23 mouse cellular contexts compared by ENCODE assay signal in genomic region chr2:29473907-29474306, GRCm38 (mm10).
A peak's percentile ranks its signal among the peaks of the same experiment; 100 is the strongest.
DNase-seq lines count a peak whose midpoint lies in the region; ATAC-seq and TF ChIP-seq lines count a peak whose summit lies in the region.
"Had no signal": no experiment of that assay in that cellular context is flagged by ENCODE, and none has a peak within 500 bp of the region (broad histone marks: within the 10 kb centered on the region; RNA-seq: fewer than 3 reads in every experiment).

No protein-coding gene starts in this region.

- no peaks in the 10 kb centered on the region for H3K27me3 ChIP-seq in embryonic facial prominence, embryonic 14.5 days (replicated peaks; ENCODE audit: control insufficient read depth, insufficient read depth, low read length)
- H3K27me3 ChIP-seq in embryonic facial prominence, embryonic 10.5 days (replicated peaks; ENCODE audit: low read depth, poor library complexity, severe bottlenecking) = no peaks in the 10 kb centered on the region
- no peaks in the 10 kb centered on the region for H3K27me3 ChIP-seq in lung, embryonic 14.5 days (ENCODE audit: insufficient read depth, low read length)
- H3K27me3 ChIP-seq in neural tube, embryonic 12.5 days (replicated peaks) = no peaks in the 10 kb centered on the region
- H3K27me3 ChIP-seq: embryonic facial prominence, embryonic 13.5 days; forebrain, embryonic 15.5 days; heart, embryonic 13.5 days; hindbrain, embryonic 15.5 days; Patski had no signal

- no peaks in the 10 kb centered on the region for H3K36me3 ChIP-seq in embryonic facial prominence, embryonic 14.5 days (ENCODE audit: control insufficient read depth, insufficient read depth, low read length)
- H3K36me3 ChIP-seq in embryonic facial prominence, embryonic 10.5 days (replicated peaks) = no peaks in the 10 kb centered on the region
- no peaks in the 10 kb centered on the region for H3K36me3 ChIP-seq in lung, embryonic 14.5 days (ENCODE audit: insufficient read depth)
- H3K36me3 ChIP-seq in neural tube, embryonic 12.5 days = no peaks in the 10 kb centered on the region
- H3K36me3 ChIP-seq: embryonic facial prominence, embryonic 13.5 days; forebrain, embryonic 10.5 days; forebrain, embryonic 15.5 days; hindbrain, embryonic 15.5 days had no signal

- ATAC-seq in embryonic facial prominence, embryonic 14.5 days (ENCODE audit: low read depth) = peak; percentile 6; the same call in 1 of the 2 replicates
- no peak; the same call in 1 of the 2 replicates for ATAC-seq in lung, embryonic 14.5 days (ENCODE audit: insufficient read depth)
- 0 out of 2 replicates have a peak, but pooled peaks have one; percentile 48 for ATAC-seq in neural tube, embryonic 12.5 days (ENCODE audit: low FRiP score, low read depth)
- ATAC-seq: activated CD4-positive, CD25-positive, alpha-beta regulatory T cell, adult 4 months; forebrain, embryonic 15.5 days; Patski had no signal

- H3K4me3 ChIP-seq in embryonic facial prominence, embryonic 14.5 days (ENCODE audit: low read depth, low read length) = no peak overlapping the region
- H3K4me3 ChIP-seq in embryonic facial prominence, embryonic 10.5 days = no peak overlapping the region
- H3K4me3 ChIP-seq in lung, embryonic 14.5 days (ENCODE audit: low read depth, low read length) = no peak overlapping the region
- no peak overlapping the region for H3K4me3 ChIP-seq in neural tube, embryonic 12.5 days
- H3K4me3 ChIP-seq: embryonic facial prominence, embryonic 13.5 days; erythroblast, embryonic 14.5 days; forebrain, embryonic 10.5 days; forebrain, embryonic 15.5 days; heart, embryonic 13.5 days; hindbrain, embryonic 15.5 days had no signal

- 39% methylated on average over 2 of the region's 2 CpGs for WGBS in embryonic facial prominence, embryonic 14.5 days
- WGBS in embryonic facial prominence, embryonic 10.5 days = 48% methylated on average over 2 of the region's 2 CpGs
- WGBS in lung, embryonic 14.5 days = 18% methylated on average over 2 of the region's 2 CpGs
- WGBS in neural tube, embryonic 12.5 days = 44% methylated on average over 2 of the region's 2 CpGs

- no peaks in the 10 kb centered on the region for H3K9me3 ChIP-seq in embryonic facial prominence, embryonic 14.5 days (ENCODE audit: control insufficient read depth, low read length)
- H3K9me3 ChIP-seq in embryonic facial prominence, embryonic 10.5 days = no peaks in the 10 kb centered on the region
- H3K9me3 ChIP-seq in lung, embryonic 14.5 days (ENCODE audit: low read depth, low read length) = no peaks in the 10 kb centered on the region
- no peaks in the 10 kb centered on the region for H3K9me3 ChIP-seq in neural tube, embryonic 12.5 days
- H3K9me3 ChIP-seq: embryonic facial prominence, embryonic 13.5 days; forebrain, embryonic 10.5 days; forebrain, embryonic 15.5 days; heart, embryonic 13.5 days; hindbrain, embryonic 15.5 days had no signal

- no peak overlapping the region for H3K9ac ChIP-seq in embryonic facial prominence, embryonic 14.5 days (ENCODE audit: low read depth, low read length)
- H3K9ac ChIP-seq in lung, embryonic 14.5 days = no peak overlapping the region
- H3K9ac ChIP-seq in neural tube, embryonic 12.5 days = no peak overlapping the region
- H3K9ac ChIP-seq: embryonic facial prominence, embryonic 13.5 days; forebrain, embryonic 15.5 days; heart, embryonic 13.5 days; hindbrain, embryonic 15.5 days had no signal

- H3K4me1 ChIP-seq in embryonic facial prominence, embryonic 14.5 days (ENCODE audit: control insufficient read depth, insufficient read depth, low read length) = no peaks in the 10 kb centered on the region
- H3K4me1 ChIP-seq in embryonic facial prominence, embryonic 10.5 days = no peaks in the 10 kb centered on the region
- no peaks in the 10 kb centered on the region for H3K4me1 ChIP-seq in lung, embryonic 14.5 days (ENCODE audit: insufficient read depth)
- peaks cover 11% of the 10 kb centered on the region for H3K4me1 ChIP-seq in neural tube, embryonic 12.5 days

- TF ChIP-seq CTCF in lung, embryonic 14.5 days (IDR thresholded peaks at IDR 0.05; ENCODE audit: low read depth) = no peak

- H3K4me2 ChIP-seq in embryonic facial prominence, embryonic 14.5 days (ENCODE audit: low read depth, low read length) = no peak overlapping the region
- no peak overlapping the region for H3K4me2 ChIP-seq in lung, embryonic 14.5 days
- no peak overlapping the region for H3K4me2 ChIP-seq in neural tube, embryonic 12.5 days (replicated peaks)
- H3K4me2 ChIP-seq: embryonic facial prominence, embryonic 13.5 days; forebrain, embryonic 15.5 days; heart, embryonic 13.5 days; hindbrain, embryonic 15.5 days had no signal

- DNase-seq in embryonic facial prominence, embryonic 14.5 days (ENCODE audit: low spot score) = no peak
- no peak for DNase-seq in embryonic facial prominence, embryonic 10.5 days (ENCODE audit: low spot score)
- DNase-seq in lung, embryonic 14.5 days = peak; percentile 34
- no peak for DNase-seq in lung, adult 18-20 months
- no peak for DNase-seq in neural tube, embryonic 10.5 days (ENCODE audit: extremely low spot score, low spot score)
- no peak for DNase-seq in testis, postnatal 10 days (ENCODE audit: low spot score)
- no peak for DNase-seq in right cerebral cortex, adult 2 months (ENCODE audit: low spot score in 2 of 2)
- DNase-seq: adrenal gland, postnatal 14 days; cerebellum, adult 11-12 months; cerebellum, adult 9-10 months; cerebellum, postnatal 25 days; gastrocnemius, postnatal 36 days; heart, adult 11 months; heart, postnatal 36 days had no signal

- H3K27ac ChIP-seq in embryonic facial prominence, embryonic 14.5 days (replicated peaks; ENCODE audit: low read depth, low read length) = no peak overlapping the region
- no peak overlapping the region for H3K27ac ChIP-seq in embryonic facial prominence, embryonic 10.5 days (replicated peaks)
- no peak overlapping the region for H3K27ac ChIP-seq in lung, embryonic 14.5 days (ENCODE audit: low read depth)
- H3K27ac ChIP-seq in neural tube, embryonic 12.5 days = no peak overlapping the region
- H3K27ac ChIP-seq: embryonic facial prominence, embryonic 13.5 days; forebrain, embryonic 10.5 days; forebrain, embryonic 15.5 days; heart, embryonic 13.5 days; hindbrain, embryonic 15.5 days had no signal
